Mouse (Mus musculus): ENCODE results near the gene Gm37240.

Gm37240 gene

DNA sequence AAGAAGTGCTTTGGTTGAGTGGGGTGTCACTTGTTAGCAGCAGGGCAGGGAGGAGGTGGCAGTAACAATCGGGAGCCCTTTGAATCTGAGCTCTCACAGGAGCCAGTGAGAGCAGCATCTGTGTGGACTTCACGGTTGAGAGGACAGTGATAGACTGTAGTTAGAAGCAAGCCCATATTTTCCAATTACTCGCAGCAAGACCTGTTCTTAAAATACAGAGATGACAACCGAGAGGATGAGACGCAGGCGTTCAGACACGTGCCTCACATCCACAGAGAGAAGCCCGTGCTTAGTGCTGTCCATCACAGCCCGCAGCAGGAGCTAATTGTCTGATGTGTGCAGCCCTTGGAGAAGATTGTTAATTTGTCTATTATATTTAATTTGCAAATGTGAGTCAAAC is 465.9 kb downstream of the Gm37240 start:
- in situ Hi-C loops (cut with MboI, MseI), result no loop called here

DNA sequence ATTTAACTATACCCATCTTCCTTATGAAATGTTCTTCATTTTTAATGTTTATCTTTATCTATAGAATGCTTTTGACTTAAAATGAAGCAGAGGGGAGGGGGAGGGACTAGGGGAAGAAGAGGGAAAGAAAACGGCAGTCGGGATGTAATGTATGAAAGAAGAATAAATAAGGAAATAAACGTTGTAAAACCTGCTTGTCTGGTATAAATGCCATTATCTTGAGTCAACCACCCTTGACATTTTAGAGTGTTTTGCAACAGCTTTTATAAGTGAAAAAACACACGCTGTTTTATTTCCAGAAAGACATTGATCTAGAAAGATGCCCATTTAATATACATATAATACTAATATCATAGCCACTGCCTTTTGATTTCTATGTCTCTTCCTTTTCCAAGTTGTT is 469.7 kb downstream of the Gm37240 start:
- in situ Hi-C loops (cut with MboI, MseI), result no loop called here

DNA sequence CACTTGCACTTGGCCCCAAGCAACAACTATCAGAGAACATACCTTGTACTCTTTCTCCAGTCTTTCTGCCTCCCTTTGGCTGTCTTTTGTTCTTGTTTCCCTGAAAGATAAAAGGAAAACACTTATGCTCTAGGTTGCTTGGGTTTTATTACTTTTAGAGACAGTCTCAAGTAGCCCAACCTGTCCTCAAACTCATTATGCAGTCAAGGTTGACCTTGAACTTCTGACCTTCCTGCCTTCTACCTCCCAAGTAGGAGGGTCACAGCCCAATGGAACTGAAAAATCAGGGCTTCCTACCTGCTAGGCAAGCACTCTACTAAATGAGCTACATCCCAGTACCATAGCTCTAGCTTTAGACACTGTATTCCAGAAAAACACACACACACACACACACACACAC is 488.5 kb downstream of the Gm37240 start:
- in situ Hi-C loops (cut with MboI, MseI), result no loop called here

DNA sequence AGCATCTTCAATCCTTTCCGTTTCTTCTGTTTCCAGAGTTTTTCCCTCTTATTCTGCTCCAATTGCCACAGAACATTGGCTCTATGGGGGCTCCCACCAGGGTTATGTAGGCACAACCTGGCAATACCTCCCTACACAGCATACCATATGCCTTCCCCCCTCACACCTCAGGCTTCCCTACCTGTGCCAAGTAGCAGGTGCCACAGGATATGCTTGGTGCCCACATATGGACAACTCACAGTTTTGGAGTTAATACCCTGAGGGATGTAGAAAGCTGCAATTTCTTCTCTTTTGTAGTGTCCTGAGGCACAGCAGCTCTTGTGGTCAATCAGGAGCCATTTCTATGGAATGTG is 488.9 kb downstream of the Gm37240 start:
- in situ Hi-C loops (cut with MboI, MseI), result no loop called here

DNA sequence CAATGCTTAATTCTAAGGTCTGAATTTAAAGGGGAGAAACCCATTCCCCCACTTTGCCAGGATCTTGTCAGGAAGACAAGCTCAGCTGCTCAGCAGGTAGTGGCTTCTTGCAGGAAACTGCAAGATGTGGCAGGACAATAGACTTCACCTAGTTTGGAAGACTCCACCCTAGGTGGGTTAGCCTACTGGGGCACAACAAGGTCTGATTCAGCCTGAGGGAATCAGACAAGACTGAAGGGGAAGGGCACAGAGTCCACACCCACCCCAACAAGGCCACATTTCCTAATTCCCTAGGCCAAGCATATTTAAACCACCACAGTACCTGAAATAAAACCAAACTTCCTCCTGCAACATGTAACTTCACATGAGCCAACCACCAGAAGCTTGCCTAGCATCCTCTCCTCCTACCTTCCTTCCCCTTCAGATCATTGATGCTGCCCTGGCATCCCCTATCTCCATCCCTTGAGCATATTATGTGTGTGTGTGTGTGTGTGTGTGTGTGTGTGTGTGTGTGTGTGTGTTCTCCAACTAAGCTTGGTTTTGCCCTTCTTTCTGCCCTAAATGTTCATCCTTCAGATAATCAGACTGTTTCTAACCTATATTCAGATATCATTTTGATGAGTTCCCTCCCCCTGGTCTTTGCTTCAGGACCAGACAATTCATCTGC is 489.4 kb downstream of the Gm37240 start:
- in situ Hi-C loops (cut with MboI, MseI), result no loop called here

DNA sequence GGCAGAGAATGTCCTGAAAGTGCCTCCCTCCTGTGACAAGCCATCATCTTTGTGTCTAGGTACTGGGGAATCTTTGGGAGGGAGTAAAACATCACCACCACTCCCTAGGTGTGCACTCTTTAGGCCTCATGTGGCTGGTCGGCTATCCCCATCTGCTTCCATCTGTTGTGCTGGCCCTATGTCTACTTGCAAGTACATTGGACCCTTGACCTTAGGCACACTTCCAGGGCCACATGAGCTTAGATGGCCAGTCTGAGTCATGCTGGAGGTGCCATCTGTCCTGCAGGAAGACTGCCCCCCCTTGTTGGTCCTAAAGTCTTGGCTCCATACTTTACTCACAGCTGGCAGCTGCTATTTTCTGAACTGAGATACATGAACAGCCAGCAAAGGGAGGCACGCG is 493.9 kb downstream of the Gm37240 start:
- in situ Hi-C loops (cut with MboI, MseI), result no loop called here

DNA sequence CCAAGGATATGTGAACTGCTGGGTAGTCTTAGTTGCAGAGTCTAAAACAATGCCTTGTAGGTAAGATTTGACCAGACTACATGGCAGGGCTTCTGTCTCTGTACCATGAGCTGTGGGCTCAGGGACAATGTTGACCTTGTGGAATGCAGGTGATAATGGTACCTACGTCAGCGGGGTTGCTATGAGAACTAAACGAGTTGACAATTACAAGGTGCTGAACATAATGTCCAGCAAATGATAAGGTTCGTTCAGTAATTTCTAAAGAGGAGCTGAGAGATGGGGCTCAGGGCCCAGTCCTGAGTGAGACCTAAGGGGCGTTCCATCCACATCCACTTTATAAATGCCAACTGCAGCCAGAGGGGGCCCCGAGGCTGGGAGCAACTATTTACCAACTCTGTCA is 495.6 kb downstream of the Gm37240 start:
- in situ Hi-C loops (cut with MboI, MseI), result no loop called here

DNA sequence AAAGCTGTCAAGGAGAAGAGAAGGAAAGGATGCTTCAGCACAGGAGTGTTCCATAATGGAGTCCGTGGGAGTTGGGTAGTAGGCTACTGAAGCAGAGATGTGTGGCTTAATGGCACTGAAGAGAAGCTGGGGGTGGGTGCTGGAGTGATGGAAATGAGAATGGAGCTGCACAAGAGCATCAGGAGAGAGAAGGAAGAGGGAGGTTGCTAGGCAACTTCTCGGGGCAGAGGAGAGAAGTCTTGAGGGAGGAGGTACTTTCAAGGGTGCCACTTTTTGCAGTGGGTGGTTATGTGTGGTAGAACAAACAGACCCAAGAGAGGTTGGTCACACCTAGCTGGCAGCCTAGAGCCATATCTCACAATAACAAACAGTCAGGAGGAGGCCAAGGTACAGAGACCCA is 496.2 kb downstream of the Gm37240 start:
- in situ Hi-C loops (cut with MboI, MseI), result no loop called here

DNA sequence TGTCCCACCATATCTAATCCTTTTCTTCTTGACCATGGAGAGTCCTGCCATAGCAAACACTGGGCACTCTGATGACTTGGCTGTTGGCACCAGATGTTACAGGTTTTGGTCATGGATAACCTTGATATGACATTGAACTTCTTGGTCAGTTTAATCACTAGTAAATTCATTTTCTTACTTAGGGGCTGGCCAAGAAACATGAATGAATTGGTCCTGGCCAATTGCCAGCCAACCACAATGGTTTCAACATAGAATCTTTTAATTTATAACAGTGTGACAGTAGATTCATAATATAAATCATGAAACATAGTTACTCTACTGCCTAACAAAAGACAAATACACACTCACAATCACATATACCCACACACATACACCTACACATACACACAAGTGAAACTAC is 501.9 kb downstream of the Gm37240 start:
- in situ Hi-C loops (cut with MboI, MseI), result no loop called here

DNA sequence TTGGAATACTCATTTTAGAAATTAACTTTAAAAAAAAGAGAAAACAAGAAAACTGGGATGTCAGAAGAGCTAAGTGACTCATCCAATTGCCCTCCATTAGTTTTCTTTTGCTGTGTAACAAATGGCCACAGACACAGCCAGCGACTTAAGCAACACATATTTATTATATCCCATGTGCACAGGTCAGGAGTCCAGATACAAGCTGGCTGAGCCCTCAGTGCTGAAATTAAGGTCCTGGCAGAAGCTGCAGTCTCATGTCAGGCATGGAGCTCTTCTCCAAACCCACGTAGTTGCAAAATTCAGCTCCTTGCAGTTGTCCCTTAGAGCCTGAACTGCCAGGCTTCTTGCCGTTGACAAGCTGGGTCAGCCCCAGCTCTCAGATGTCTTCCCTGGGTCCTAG is 504.0 kb downstream of the Gm37240 start:
- in situ Hi-C loops (cut with MboI, MseI), result no loop called here

DNA sequence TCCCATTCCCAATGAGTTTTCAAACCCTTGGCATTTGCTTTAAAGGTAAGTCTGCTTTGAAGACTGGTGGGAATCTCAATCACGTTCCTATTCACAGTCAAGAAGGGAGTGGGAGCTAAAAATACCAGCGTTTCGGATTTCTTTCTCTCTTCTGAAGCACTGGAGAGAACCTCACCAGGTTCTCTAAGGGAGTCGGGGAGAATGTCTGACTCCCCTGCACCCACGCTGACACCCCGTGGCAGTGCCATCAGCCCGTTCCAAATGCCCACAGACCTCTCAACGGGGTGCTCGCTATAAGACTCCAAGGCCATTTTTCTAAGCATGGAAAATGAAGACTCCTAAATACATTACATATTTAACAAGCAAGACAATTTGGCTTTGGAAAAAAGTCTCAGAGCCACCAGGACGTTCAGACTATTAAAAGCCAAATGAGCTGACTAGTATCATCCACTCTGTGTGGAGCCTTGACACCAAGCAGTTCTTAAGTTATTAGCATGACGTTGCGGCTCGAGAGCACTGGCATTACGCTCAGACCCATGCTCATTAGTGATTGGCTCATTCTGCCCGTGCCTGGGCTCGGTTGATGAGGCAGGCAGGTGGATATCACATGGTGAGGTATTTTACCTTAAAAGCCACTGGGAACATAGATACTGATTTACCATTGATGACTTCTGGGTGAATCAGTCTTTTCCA is 508.5 kb downstream of the Gm37240 start:
- in situ Hi-C loops (cut with MboI, MseI), result no loop called here

DNA sequence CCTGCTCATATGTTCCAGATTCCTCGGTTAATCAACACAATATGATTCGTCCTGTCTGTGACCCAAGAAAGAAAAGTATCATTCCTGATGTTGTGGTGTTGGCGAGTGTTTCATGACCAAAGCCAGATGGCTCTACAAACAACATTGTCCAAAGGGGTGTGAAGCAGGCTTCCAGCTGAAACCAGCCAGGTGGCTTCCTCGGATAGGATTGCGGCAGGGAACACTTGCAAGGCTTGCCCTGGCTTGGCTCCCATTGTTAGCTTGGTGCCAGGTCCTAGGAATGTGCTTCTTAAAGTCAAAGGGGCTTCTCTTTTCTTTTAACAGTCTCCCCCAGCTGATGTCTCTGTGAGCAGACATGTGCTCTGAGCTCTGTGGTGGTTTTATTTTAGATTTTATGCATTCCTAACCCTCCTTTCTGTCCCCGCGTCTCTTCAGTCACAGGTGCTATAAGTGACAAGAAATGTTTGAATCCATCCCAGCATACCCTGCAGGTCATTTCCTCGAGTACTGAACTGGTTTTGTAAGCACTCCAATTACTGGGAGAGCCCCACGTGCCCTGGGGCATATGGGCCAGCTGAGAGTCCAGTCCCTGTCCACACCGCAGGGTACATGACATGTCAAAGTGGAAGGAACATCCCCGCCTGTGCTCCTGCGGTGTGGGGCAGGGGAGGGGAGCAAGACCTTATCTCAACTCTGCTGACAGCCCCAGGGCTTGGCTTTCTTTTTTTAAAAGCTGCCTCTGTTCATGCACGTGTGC is 509.2 kb downstream of the Gm37240 start:
- in situ Hi-C loops (cut with MboI, MseI), result no loop called here

DNA sequence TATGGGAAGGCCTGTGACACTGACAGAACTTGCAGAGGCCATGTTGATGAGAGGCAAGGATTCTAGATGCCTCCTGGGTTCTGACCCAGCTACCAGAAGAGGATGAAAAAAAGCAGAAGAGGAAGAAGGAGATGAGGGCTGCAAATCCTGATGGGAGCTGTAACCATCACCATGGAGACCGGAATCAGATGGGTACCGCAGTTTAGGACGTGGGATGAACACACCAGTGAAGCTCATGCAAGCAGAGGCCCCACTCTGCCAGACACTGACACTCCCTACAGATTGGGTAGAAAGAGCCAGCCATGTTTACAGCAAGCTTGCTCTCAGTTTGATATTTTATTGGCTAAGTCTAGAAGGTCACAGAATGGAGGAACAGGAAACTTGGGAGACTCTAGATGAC is 509.8 kb downstream of the Gm37240 start:
- in situ Hi-C loops (cut with MboI, MseI), result no loop called here

DNA sequence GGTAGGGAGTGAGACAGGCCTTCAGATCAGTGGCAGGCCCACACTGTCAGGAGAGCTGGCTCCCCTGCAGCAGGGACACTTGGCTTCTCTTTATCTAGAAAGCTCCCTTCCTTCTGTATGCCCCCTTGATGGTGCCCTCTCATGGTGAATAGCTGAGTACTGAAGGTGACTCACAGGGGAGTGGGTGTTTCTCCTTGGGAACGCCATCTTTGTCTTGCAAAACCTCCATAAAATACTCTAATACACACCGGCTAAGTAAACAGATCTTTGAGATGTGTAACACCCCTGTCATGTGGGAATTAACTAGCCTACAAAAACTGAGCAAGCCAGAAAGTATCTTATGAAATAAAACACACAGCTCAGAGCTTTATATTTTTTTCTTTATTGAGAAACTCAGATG is 510.8 kb downstream of the Gm37240 start:
- in situ Hi-C loops (cut with MboI, MseI), result no loop called here

DNA sequence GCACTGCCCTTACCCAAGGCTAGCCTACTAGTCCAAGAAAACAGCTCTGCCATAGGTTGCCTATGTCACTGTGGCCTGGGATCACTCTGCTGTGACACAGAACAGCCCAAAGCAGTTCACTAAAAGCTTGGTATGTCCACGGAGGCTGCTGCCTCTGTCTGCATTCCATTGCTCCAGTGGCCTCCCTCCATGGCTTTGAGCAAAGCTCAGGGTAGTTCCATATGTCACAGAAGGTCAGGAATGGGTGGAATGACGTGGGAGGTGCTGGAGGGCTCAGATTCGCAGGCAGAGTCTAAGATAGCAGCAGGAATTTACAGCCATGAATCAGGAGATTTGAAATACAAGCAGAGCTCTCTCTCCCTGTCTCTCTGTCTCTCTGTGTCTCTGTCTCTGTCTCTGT is 514.3 kb downstream of the Gm37240 start:
- in situ Hi-C loops (cut with MboI, MseI), result no loop called here

DNA sequence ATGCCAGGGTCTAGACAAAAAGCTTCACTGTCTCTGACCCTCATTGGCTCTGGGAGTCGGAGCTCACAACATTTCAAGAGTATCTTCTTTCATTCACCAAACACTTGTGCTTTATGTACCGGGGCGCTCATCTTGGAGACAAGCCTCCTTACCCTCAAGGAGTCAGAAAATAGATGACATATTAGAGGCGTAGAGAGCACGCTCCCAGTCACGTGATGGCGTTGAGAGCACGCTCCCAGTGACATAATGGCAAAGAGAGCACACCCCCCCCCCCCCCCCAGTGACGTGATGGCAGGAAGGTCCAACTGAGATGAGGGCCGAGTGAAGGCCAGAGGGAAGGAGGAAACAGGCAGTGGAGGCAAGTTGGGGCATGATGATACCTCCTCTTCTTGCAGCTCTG is 517.5 kb downstream of the Gm37240 start:
- in situ Hi-C loops (cut with MboI, MseI), result no loop called here

DNA sequence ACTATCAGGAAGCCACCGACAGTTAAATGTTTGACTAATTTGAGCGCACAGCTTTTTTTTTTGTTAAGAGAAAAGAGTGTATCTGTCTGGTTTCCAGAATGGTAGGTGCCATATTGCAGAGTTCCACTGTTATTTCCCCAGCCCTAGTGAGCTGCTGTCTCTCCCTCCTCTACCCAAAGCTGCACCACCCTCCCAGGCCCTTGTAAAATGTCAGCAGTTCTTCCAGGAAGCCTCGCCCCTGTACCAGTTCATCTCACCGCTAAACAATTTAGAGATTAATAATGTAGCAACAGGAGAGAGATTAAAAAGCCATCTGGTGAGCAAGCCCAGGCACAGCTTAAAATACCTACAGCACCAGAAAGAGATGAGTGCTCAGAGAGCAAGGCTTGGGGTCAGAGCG is 518.2 kb downstream of the Gm37240 start:
- in situ Hi-C loops (cut with MboI, MseI), result no loop called here

DNA sequence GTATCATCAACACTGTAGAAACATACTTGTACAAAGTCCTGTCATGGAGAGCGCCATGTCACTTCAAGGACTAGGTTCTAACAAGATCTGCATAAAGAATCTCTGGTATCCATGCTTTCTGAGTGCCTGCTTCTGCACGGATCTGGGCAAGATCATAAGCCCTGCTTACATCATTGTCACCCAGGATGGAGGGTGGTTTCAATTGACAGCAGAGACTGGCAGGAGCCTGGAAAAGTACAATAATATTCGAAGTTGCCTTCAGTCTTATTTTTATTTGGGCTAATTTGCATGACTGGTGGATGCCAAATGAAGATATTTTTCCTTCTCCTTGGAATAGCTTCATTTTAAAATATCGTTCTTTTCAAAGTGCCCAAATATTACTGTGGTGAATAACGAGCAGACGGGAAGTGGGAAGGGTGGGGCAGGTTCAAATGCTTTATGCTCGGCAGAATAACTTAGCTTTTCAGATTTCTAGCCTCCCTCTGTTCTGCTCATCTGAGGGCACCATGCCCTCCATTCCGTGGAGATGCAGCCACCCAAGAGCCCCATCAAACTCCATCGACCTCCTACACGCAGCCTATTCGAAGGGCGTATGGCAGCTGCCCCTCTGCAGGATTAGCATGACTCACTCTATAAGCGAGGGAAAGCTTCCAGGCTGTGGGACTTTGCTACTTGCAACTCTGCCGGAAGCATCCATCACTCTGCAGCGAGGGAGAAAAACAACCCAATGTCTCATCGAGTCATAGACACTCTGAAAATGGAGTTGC is 518.8 kb downstream of the Gm37240 start:
- in situ Hi-C loops (cut with MboI, MseI), result no loop called here

DNA sequence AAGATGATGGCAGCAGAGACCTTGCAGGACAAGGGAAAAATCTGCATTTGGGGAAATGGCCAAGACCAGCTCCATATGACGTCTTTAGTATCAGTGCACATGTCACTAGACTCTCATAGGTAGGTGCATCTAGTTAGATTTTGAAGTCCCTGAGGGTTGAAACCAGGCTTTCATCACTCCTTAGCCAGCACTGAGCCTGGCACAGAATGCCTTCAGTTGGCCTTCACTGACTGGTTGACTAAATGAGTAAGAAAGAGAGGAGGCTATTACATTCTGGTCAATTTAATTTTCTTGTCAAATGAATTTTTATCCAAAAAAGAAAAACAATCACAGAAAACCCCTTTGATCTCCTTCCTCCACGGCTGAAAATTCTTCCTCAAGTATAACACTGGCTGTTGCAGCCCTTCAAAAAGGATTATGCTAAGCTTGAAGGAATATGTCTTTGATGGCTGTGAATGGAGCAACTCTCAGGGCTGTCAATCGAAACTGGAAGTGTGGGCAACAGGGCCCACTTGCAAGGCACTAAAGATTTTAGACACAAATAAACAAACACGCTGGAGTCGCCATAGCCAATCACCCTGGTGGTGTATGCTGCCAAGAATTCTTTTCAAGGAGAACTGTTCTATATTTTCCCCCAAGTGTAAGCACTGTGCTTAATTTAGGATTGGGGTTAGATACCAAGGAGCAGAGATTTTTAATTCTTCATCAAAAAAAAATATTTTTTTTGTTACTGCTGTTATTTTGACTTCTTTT is 522.6 kb downstream of the Gm37240 start:
- in situ Hi-C loops (cut with MboI, MseI), result no loop called here

DNA sequence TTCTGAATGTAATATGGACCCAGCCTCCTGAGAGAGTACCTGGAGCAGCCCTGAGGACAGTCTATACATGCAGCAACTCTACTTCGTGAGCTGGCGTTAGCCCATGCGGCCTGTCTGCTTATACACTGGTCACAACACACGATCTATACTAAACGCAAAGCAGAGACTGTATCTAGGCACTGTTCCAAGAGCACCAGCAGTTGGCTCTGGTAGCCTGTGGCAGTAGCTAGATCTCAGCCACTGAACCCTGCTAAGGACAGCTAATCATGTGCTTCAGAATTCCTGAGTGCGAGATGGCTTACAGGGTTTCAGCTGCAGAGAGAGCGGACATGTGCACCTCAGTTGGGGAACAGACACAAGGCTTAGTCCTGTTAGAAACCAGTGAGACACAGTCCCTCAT is 524.4 kb downstream of the Gm37240 start:
- in situ Hi-C loops (cut with MboI, MseI), result no loop called here

DNA sequence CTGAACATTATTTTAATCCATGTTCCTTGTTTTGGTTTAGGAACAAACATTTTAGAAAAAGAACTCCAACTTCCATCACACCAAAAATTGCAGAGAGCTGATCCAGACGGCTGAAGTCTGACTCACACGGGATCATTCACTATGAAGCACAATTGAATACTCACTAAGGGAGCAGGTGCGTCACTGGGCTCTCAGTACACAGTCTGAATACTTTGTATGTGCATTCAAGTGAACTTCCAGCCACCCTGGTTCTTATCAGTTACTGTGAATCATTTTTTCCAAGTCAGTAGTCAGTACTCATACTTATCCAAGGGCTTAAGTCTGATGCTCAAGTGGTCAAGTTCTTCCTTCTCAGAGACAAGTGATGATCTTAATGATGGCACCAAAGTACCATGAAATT is 530.9 kb downstream of the Gm37240 start:
- in situ Hi-C loops (cut with MboI, MseI), result no loop called here

DNA sequence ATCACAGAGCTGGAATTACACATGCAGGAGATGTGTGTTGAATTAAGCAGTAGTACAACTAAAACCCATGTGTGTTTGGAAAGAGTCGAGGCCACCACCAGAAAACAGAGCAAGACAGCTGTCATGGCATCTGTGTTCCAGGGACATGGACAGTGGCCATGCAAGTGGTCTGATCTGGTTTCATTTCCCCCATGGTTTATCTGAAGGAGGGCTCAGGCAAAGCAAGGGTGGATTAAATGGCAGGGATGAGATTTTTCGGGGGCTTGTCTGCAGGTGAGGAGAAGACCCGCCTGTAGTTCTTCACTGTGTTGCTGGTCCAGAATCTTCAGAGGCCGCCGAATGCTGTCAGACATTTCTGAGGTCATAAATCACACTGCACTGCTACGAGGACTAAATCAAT is 539.3 kb downstream of the Gm37240 start:
- in situ Hi-C loops (cut with MboI, MseI), result loop anchor here (5.0 kb wide), 1 partner anchor 36 kb away; no protein-coding TSS in a partner anchor
